ENCODE assay signal across 32 mouse cellular contexts in the genomic region with DNA sequence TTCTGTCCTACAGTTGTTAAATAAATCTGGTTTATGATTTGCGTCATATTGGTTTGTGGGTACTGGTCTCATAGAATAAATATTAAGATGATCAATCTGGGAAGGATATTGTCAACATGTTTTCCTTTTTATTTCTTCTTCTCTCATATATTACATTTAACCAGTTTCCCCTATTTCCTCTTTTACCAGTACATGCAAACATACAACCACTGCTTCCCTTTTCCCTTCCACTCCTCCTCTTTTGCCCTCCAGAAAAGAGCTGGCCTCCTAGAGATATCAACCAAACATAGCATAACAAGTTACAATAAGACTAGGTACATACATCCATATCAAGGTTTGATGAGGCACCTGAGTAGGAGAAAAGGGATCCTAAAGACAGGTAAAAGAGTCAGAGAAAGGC.
"Had no signal": no experiment of that assay in that cellular context is flagged by ENCODE, and none has a peak within 500 bp of the region (broad histone marks: within the 10 kb centered on the region; RNA-seq: fewer than 3 reads in every experiment).

No protein-coding gene starts in this region.

- H3K27ac ChIP-seq: limb, embryonic 10.5 days; limb, embryonic 12.5 days; limb, embryonic 13.5 days; limb, embryonic 15.5 days; liver, embryonic 12.5 days; liver, embryonic 13.5 days; liver, embryonic 14.5 days; liver, embryonic 15.5 days; lung, embryonic 15.5 days; macrophage; midbrain, embryonic 10.5 days; midbrain, embryonic 12.5 days; midbrain, embryonic 13.5 days; midbrain, embryonic 15.5 days; neural tube, embryonic 12.5 days had no signal

- H3K4me2 ChIP-seq: limb, embryonic 12.5 days; limb, embryonic 13.5 days; limb, embryonic 15.5 days; liver, embryonic 11.5 days; liver, embryonic 12.5 days; liver, embryonic 13.5 days; liver, embryonic 15.5 days; lung, embryonic 14.5 days; lung, embryonic 15.5 days; midbrain, embryonic 11.5 days; midbrain, embryonic 12.5 days; midbrain, embryonic 13.5 days; midbrain, embryonic 15.5 days; neural tube, embryonic 12.5 days had no signal

- H3K4me1 ChIP-seq: limb, embryonic 10.5 days; limb, embryonic 12.5 days; limb, embryonic 13.5 days; limb, embryonic 15.5 days; liver, embryonic 12.5 days; liver, embryonic 13.5 days; liver, embryonic 15.5 days; lung, embryonic 15.5 days; megakaryocyte, embryonic 14.5 days; midbrain, embryonic 10.5 days; midbrain, embryonic 12.5 days; midbrain, embryonic 13.5 days; midbrain, embryonic 15.5 days; neural tube, embryonic 12.5 days had no signal

- DNase-seq: left cerebral cortex, postnatal 4 days; liver; liver, embryonic 13.5 days; liver, postnatal 0 days; lung, adult 18-20 months; lung, adult 2 months; lung, embryonic 14.5 days; lung, postnatal 10 days; lung, postnatal 14 days; lung, postnatal 36 days; lung, postnatal 4 days; midbrain, embryonic 14.5 days had no signal

- H3K9ac ChIP-seq: limb, embryonic 12.5 days; limb, embryonic 13.5 days; limb, embryonic 15.5 days; liver, embryonic 12.5 days; liver, embryonic 13.5 days; liver, embryonic 14.5 days; liver, embryonic 15.5 days; liver, postnatal 0 days; lung, embryonic 14.5 days; lung, embryonic 15.5 days; midbrain, embryonic 12.5 days; midbrain, embryonic 13.5 days; midbrain, embryonic 15.5 days; neural tube, embryonic 12.5 days had no signal

- H3K4me3 ChIP-seq: limb, embryonic 10.5 days; limb, embryonic 12.5 days; limb, embryonic 13.5 days; limb, embryonic 15.5 days; liver, embryonic 12.5 days; liver, embryonic 13.5 days; liver, embryonic 15.5 days; lung, embryonic 15.5 days; megakaryocyte, embryonic 14.5 days; midbrain, embryonic 10.5 days; midbrain, embryonic 12.5 days; midbrain, embryonic 13.5 days; midbrain, embryonic 15.5 days; myocyte; neural tube, embryonic 12.5 days had no signal

- H3K36me3 ChIP-seq: limb, embryonic 10.5 days; limb, embryonic 12.5 days; limb, embryonic 13.5 days; limb, embryonic 15.5 days; liver, embryonic 12.5 days; liver, embryonic 13.5 days; liver, embryonic 15.5 days; lung, embryonic 15.5 days; midbrain, embryonic 10.5 days; midbrain, embryonic 12.5 days; midbrain, embryonic 13.5 days; midbrain, embryonic 15.5 days; neural tube, embryonic 12.5 days had no signal

- H3K27me3 ChIP-seq: limb, embryonic 12.5 days; limb, embryonic 13.5 days; limb, embryonic 15.5 days; liver, embryonic 12.5 days; liver, embryonic 13.5 days; liver, embryonic 15.5 days; lung, embryonic 15.5 days; megakaryocyte, embryonic 14.5 days; midbrain, embryonic 12.5 days; midbrain, embryonic 13.5 days; midbrain, embryonic 15.5 days; neural tube, embryonic 12.5 days had no signal

- H3K9me3 ChIP-seq: limb, embryonic 10.5 days; limb, embryonic 12.5 days; limb, embryonic 13.5 days; limb, embryonic 15.5 days; liver, embryonic 12.5 days; liver, embryonic 13.5 days; liver, embryonic 15.5 days; lung, embryonic 15.5 days; megakaryocyte, embryonic 14.5 days; midbrain, embryonic 10.5 days; midbrain, embryonic 12.5 days; midbrain, embryonic 13.5 days; midbrain, embryonic 15.5 days; neural tube, embryonic 12.5 days had no signal

- ATAC-seq: liver, embryonic 12.5 days; liver, postnatal 0 days; lung, postnatal 0 days; midbrain, embryonic 13.5 days; midbrain, embryonic 15.5 days; midbrain, embryonic 16.5 days had no signal
